Mouse (Mus musculus): ENCODE measurements around the gene Cdca8.

Gene Cdca8

GRCm38 (mm10) chr4:124880599-124880998 lies 58.5 kb downstream of the Cdca8 start, which contains the start of gene Epha10:
Gene Epha10, plus strand, starts transcription at chr4:124880899.
- DNase-seq (ENCODE audit: low spot score in 2 of 2) = no peak

DNA sequence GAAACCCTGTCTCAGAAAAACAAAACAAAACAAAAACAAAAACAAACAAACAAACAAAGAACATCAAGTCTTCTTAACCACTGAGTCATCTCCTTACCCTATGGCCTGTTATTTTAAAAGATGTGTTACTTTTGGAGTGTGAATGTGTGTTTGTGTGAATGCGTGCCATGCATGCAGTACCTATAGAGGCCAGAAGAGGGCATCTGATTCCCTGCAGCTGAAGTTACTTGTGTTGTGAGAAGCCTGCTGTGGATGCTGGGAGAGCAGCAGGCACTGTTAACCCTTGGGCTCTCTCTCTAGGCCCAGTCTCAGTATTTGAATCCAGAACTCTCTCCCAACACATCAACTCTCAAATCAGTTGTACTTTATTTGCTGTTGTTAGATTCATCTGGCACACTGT lies 66.4 kb downstream of the Cdca8 start:
- no peak for DNase-seq (ENCODE audit: low spot score in 2 of 2)

Measured in thymus, postnatal 10 days (tissue).